Mouse (Mus musculus): ENCODE measurements around the gene Naa35.

DNA sequence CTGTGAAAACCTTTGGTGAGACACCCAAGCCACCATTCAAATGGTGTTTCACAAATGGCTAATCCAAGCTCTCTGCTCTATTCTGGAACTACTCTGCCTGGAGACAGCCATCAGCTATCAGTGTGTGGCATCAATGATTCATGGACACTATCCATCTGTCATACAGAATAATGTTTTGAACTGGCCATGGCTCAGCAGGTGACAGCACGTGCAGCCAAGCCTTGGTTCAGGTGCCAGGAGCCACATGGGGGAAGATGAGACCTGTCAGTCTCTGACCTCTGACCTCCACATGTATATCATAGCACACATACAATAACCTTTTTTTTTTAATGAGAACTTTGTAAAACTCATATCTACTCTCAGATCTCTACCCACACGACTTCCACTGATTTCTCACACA, 32.3 kb upstream of the Naa35 start:
- TF ChIP-seq POLR2A (IDR thresholded peaks at IDR 0.05; ENCODE audit: low read depth, low read length) (no peak), CTCF (IDR thresholded peaks at IDR 0.05; ENCODE audit: extremely low read depth, insufficient read depth, insufficient read length, insufficient replicate concordance) (no peak)
